Mouse (Mus musculus) C2C12 (cell line): ENCODE data around the gene Tcea3.

Experiments used
- CEBPB ChIP-seq: IDR thresholded peaks from one replicate; pipeline ENCODE4 v1.6.1; 2011; ENCODE audit warnings: low read depth, mild to moderate bottlenecking, control low read depth, moderate library complexity
- CTCF ChIP-seq: IDR thresholded peaks from one replicate; pipeline ENCODE4 v1.5.1; 2011; ENCODE audit not compliant: control insufficient read depth, insufficient read depth, insufficient read length
- MAX ChIP-seq: IDR thresholded peaks from one replicate; pipeline ENCODE4 v1.6.1; 2011; ENCODE audit warnings: mild to moderate bottlenecking, control low read depth
- MYOD1 ChIP-seq: IDR thresholded peaks from one replicate; pipeline ENCODE4 v1.6.1; 2011; ENCODE audit warnings: low read depth; ENCODE audit not compliant: control insufficient read depth, insufficient read length
- USF1 ChIP-seq: IDR thresholded peaks from one replicate; pipeline ENCODE4 v1.6.1; 2011; ENCODE audit warnings: low read depth, mild to moderate bottlenecking, control low read depth, moderate library complexity

DNA sequence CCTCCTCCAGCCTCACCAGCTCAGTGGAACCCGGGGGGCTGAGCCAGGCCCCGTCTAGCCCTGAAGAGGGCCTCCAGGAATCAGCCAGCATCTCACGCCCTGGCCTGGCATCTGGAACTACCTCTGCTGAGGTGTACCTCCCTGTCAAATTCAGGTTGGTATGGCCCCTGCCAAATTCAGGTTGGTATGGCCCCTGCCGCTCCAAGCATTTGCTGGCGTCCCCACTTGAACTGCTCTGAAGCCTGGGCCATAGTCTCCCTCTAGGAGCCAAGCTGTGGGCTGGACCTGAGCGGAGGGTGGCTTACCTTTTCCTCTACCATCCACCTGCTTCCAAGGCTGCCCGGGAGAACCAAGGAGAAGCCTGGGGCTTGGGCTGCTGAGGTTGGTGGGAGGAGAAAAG lies 4.8 kb upstream of the Tcea3 start:
- TF ChIP-seq MAX (no peak), USF1 (no peak), CTCF (no peak), MYOD1 (no peak), CEBPB (no peak)
